9 mouse cellular contexts compared by ENCODE assay signal in genomic region chr16:33797860-33798259, GRCm38 (mm10). TPM values are rescaled to one million over a fixed set of nuclear protein-coding genes. Genes with fewer than 3 reads are reported as not detected.
DNase-seq lines count a peak whose midpoint lies in the region; ATAC-seq and TF ChIP-seq lines count a peak whose summit lies in the region.
"Had no signal": no experiment of that assay in that cellular context is flagged by ENCODE, and none has a peak within 500 bp of the region (broad histone marks: within the 10 kb centered on the region; RNA-seq: fewer than 3 reads in every experiment).

No protein-coding gene starts in this region.

- 34% methylated on average over 5 of the region's 5 CpGs for whole genome bisulfite sequencing in liver, embryonic 12.5 days (ENCODE audit: insufficient replicate concordance)

- TF ChIP-seq CTCF in MEL (IDR thresholded peaks at IDR 0.05 in 2 of 3, conservative IDR thresholded peaks at IDR 0.05 in 1 of 3; ENCODE audit: control insufficient read depth in 1 of 3, insufficient read depth in 1 of 3, low read depth in 2 of 3, low read length in 3 of 3, poor library complexity in 1 of 3, severe bottlenecking in 1 of 3), result peak; percentile 61 to 87 (median 68)

- H3K79me2 ChIP-seq in MEL (ENCODE audit: control insufficient read depth, insufficient read depth, low read length, poor library complexity), result peaks cover 31% of the 10 kb centered on the region

- H3K9ac ChIP-seq in liver, embryonic 12.5 days, result no peak overlapping the region
- no peak overlapping the region for H3K9ac ChIP-seq in MEL (ENCODE audit: control insufficient read depth, low read depth, low read length, poor library complexity, severe bottlenecking)

- no peaks in the 10 kb centered on the region for H3K27me3 ChIP-seq in liver, embryonic 12.5 days (replicated peaks)
- no peaks in the 10 kb centered on the region for H3K27me3 ChIP-seq in MEL (ENCODE audit: control insufficient read depth in 1 of 2, insufficient read depth in 2 of 2, low read length in 2 of 2)

- no peak overlapping the region for H3K4me2 ChIP-seq in liver, embryonic 12.5 days

- H3K4me1 ChIP-seq in liver, embryonic 12.5 days, result peaks cover 21% of the 10 kb centered on the region
- peaks cover 2 to 28% of the 10 kb centered on the region in 2 experiments; a peak in 3 of 4 replicates for H3K4me1 ChIP-seq in MEL (ENCODE audit: control insufficient read depth in 1 of 2, insufficient read depth in 2 of 2, low read length in 2 of 2)

- peak; percentile 77 for TF ChIP-seq RAD21 in MEL (IDR thresholded peaks at IDR 0.05; ENCODE audit: low read depth, low read length)

- ATAC-seq in liver, embryonic 12.5 days, result no peak

- no peak for TF ChIP-seq EP300 in MEL (IDR thresholded peaks at IDR 0.05; ENCODE audit: low read depth in 1 of 2, low read length in 2 of 2)

- H3K4me3 ChIP-seq in liver, embryonic 12.5 days, result no peak overlapping the region
- no peak overlapping the region for H3K4me3 ChIP-seq in MEL (ENCODE audit: control insufficient read depth in 1 of 2, insufficient read depth in 1 of 2, low read depth in 2 of 2, low read length in 2 of 2)

- DNase-seq in liver, result peak; percentile 47
- DNase-seq in MEL (ENCODE audit: low read depth, low spot score), result peak; percentile 83
- DNase-seq in c-Kit-positive CD71-positive TER-119-negative erythroid progenitor cells, embryonic 14.5 days (ENCODE audit: low read depth), result peak; percentile 46
- peak; percentile 68 for DNase-seq in gastrocnemius, postnatal 10 days
- DNase-seq in left cerebral cortex, adult 11 months (ENCODE audit: low spot score), result peak; percentile 16
- peak; percentile 58 for DNase-seq in ovary, postnatal 14 days (ENCODE audit: low spot score)
- DNase-seq in Muller cell, postnatal 12 days (ENCODE audit: inconsistent ontology term), result no peak

- 0 out of 4 replicates have a peak, but pooled peaks of 1 of the 2 experiments have one; percentile 5 for TF ChIP-seq POLR2A in MEL (IDR thresholded peaks at IDR 0.05; ENCODE audit: control insufficient read depth in 1 of 2, insufficient read depth in 1 of 2, low read depth in 1 of 2, low read length in 2 of 2, poor library complexity in 1 of 2)

- no peaks in the 10 kb centered on the region for H3K9me3 ChIP-seq in liver, embryonic 12.5 days (replicated peaks)
- H3K9me3 ChIP-seq in MEL (replicated peaks; ENCODE audit: insufficient read depth, low read length), result no peaks in the 10 kb centered on the region

- H3K36me3 ChIP-seq in liver, embryonic 12.5 days, result no peaks in the 10 kb centered on the region
- peaks cover 2 to 28% of the 10 kb centered on the region in 2 experiments; a peak in 3 of 4 replicates for H3K36me3 ChIP-seq in MEL (ENCODE audit: control insufficient read depth in 1 of 2, insufficient read depth in 2 of 2, low read length in 2 of 2)

- H3K27ac ChIP-seq in liver, embryonic 12.5 days, result no peak overlapping the region
- H3K27ac ChIP-seq in MEL (ENCODE audit: control insufficient read depth, low read depth, low read length), result no peak overlapping the region
- H3K27ac ChIP-seq: macrophage had no signal

TF ChIP-seq in MEL, 35 proteins besides CTCF, POLR2A, EP300 and RAD21:
- peak; percentile 10; the same call in 1 of the 2 replicates for TF ChIP-seq SIN3A (IDR thresholded peaks at IDR 0.05; ENCODE audit: low read length)
- peak; percentile 27; the same call in 1 of the 2 replicates for TF ChIP-seq ZNF384 (IDR thresholded peaks at IDR 0.05; ENCODE audit: low read depth, low read length)
- TF ChIP-seq TBP (IDR thresholded peaks at IDR 0.05; ENCODE audit: low read depth, low read length), result peak; percentile 94
- peak; percentile 77 for TF ChIP-seq ZC3H11A (IDR thresholded peaks at IDR 0.05; ENCODE audit: low read depth, low read length)
- no peak for TF ChIP-seq ELF1 (IDR thresholded peaks at IDR 0.05; ENCODE audit: low read depth, low read length)
- peak; percentile 92 for TF ChIP-seq SMC3 (IDR thresholded peaks at IDR 0.05; ENCODE audit: low read depth, low read length)
- TF ChIP-seq POLR2AphosphoS5 (IDR thresholded peaks at IDR 0.05; ENCODE audit: borderline replicate concordance, low read depth, low read length), result no peak

RNA-seq across cellular contexts. Expression of gene Muc13, which starts 4.0 kb away (rescaled TPM):
- 5.2 and 5.5 TPM in 2 replicates for polyA plus RNA-seq in liver, embryonic 12.5 days (2016; fragmentation: Nextera tagmentation; extraction: Ambion mirVana)
- 59.5 and 60.4 TPM in 2 replicates for total RNA-seq in MEL (2012; rRNA removed)
- polyA plus RNA-seq in MEL (2012; ENCODE audit: insufficient read depth in 1 of 2, insufficient read length in 2 of 2, low read depth in 1 of 2, low replicate concordance in 2 of 2, missing spikeins in 1 of 2), result 100 to 1,000 TPM in 1 of 2 experiments, not detected in 1; 129 TPM
- total RNA-seq in gastrocnemius, postnatal 10 days (2021), result under 1 TPM in 1 of 2 experiments, not detected in 1; 0.09 TPM

RNA-seq across cellular contexts. Expression of gene Itgb5, which starts 31.6 kb away (rescaled TPM):
- 20.0 and 22.2 TPM in 2 replicates for polyA plus RNA-seq in liver, embryonic 12.5 days (2016; fragmentation: Nextera tagmentation; extraction: Ambion mirVana)
- 0.16 and 0.27 TPM in 2 replicates for total RNA-seq in MEL (2012; rRNA removed)
- under 1 TPM in 1 of 2 experiments, not detected in 1; 0.58 TPM for polyA plus RNA-seq in MEL (2012; ENCODE audit: insufficient read depth in 1 of 2, insufficient read length in 2 of 2, low read depth in 1 of 2, low replicate concordance in 2 of 2, missing spikeins in 1 of 2)
- total RNA-seq in gastrocnemius, postnatal 10 days (2021), result 10 to 100 TPM; 34.1 to 40.8 TPM

Comparison
In these comparisons a context has a peak if more than half of its experiments do, and no peak if none do; other contexts are left out.
1. RNA of gene Muc13, which starts 4.0 kb away (total RNA-seq): 59.5 to 60.4 TPM in MEL; 0.09 TPM in gastrocnemius, postnatal 10 days; every median in the first group is over 10 times any median in the second.
2. RNA of gene Itgb5, which starts 31.6 kb away (total RNA-seq): 34.1 to 40.8 TPM in gastrocnemius, postnatal 10 days; 0.16 to 0.27 TPM in MEL; every median in the first group is over 10 times any median in the second.